Mouse (Mus musculus) neural tube, embryonic 13.5 days (tissue): Measurements from ENCODE around the gene Tmem132b. TPM values are rescaled to one million over a fixed set of nuclear protein-coding genes. Genes with fewer than 3 reads are reported as not detected.

Experiments
- ATAC-seq: fragments of 200-750 bp; cut with Nextera tagmentation; 2 replicates; pipeline ENCODE4 v1.8.0; 2017; ENCODE audit warnings: low read depth, mild to moderate bottlenecking, moderate TSS enrichment, moderate library complexity
- H3K27ac ChIP-seq: fragments of 300-500 bp; sonication (generic); replicated peaks from 2 replicates; pipeline ENCODE4 v1.5.1; 2015; ENCODE audit warnings: moderate library complexity, mild to moderate bottlenecking, inconsistent platforms
- H3K27me3 ChIP-seq: fragments of 300-500 bp; sonication (generic); 2 replicates; pipeline ENCODE4 v1.6.1; 2015; ENCODE audit warnings: mild to moderate bottlenecking, inconsistent platforms
- H3K36me3 ChIP-seq: fragments of 300-500 bp; sonication (generic); 2 replicates; pipeline ENCODE4 v1.6.1; 2015; ENCODE audit warnings: mild to moderate bottlenecking, inconsistent platforms
- H3K4me1 ChIP-seq: fragments of 300-500 bp; sonication (generic); replicated peaks from 2 replicates; pipeline ENCODE4 v1.6.1; 2015; ENCODE audit warnings: inconsistent platforms
- H3K4me2 ChIP-seq: fragments of 300-500 bp; sonication (generic); 2 replicates; pipeline ENCODE4 v1.6.1; 2015; ENCODE audit warnings: inconsistent platforms, mild to moderate bottlenecking, moderate library complexity
- H3K4me3 ChIP-seq: fragments of 300-500 bp; sonication (generic); 2 replicates; pipeline ENCODE4 v1.5.1; 2015; ENCODE audit warnings: mild to moderate bottlenecking, inconsistent platforms
- H3K9ac ChIP-seq: fragments of 300-500 bp; sonication (generic); 2 replicates; pipeline ENCODE4 v1.6.1; 2015; ENCODE audit warnings: moderate library complexity, mild to moderate bottlenecking, inconsistent platforms
- H3K9me3 ChIP-seq: fragments of 300-500 bp; sonication (generic); 2 replicates; pipeline ENCODE4 v1.6.1; 2016; ENCODE audit warnings: inconsistent platforms
- WGBS: fragments of 180-500 bp; shearing (Covaris S2); methylation state at CpG from one replicate; pipeline ENCODE4 v1.1.7; 2015; 5-methylcytosine and 5-hydroxymethylcytosine counted together
- polyA plus RNA-seq: library from polyadenylated mRNA; unstranded; fragments of >200 nt; fragmentation: Nextera tagmentation; extraction: Ambion mirVana; gene quantifications from 2 replicates; pipeline ENCODE4 v1.2.1, GENCODE M21; 2015

Tmem132b gene
- polyA plus RNA-seq, 1 experiment from 2014 or later, result 3.0 TPM

- no peaks in the 10 kb centered on the region for H3K36me3 ChIP-seq
- H3K4me2 ChIP-seq, result no peak overlapping the region
- no peak overlapping the region for H3K27ac ChIP-seq
- peaks cover 9% of the 10 kb centered on the region; the same call in 1 of the 2 replicates for H3K9me3 ChIP-seq
- no peak overlapping the region for H3K9ac ChIP-seq
- WGBS, result 82% methylated on average over 1 of the region's 1 CpGs
- no peak overlapping the region for H3K4me3 ChIP-seq
- no peak for ATAC-seq
- no peaks in the 10 kb centered on the region for H3K4me1 ChIP-seq
- no peaks in the 10 kb centered on the region for H3K27me3 ChIP-seq
Observed at GRCm38 (mm10) chr5:125640966-125641365, 109.4 kb downstream of the Tmem132b start.

GRCm38 (mm10) chr5:125641531-125642147 is 110.1 kb downstream of the Tmem132b start:
- no peak overlapping the region for H3K4me3 ChIP-seq
- peak overlapping the region; percentile 50; the same call in 1 of the 2 replicates for H3K27ac ChIP-seq
- H3K9me3 ChIP-seq, result peaks cover 9% of the 10 kb centered on the region; the same call in 1 of the 2 replicates
- H3K4me1 ChIP-seq, result no peaks in the 10 kb centered on the region
- no peaks in the 10 kb centered on the region for H3K36me3 ChIP-seq
- H3K27me3 ChIP-seq, result no peaks in the 10 kb centered on the region
- 57% methylated on average over 18 of the region's 18 CpGs for WGBS
- H3K4me2 ChIP-seq, result 0 out of 2 replicates have a peak overlapping the region, but pooled peaks have one; percentile 13
- no peak overlapping the region for H3K9ac ChIP-seq
- ATAC-seq, result no peak

GRCm38 (mm10) chr5:125648236-125648635 is 116.7 kb downstream of the Tmem132b start:
- Histone ChIP-seq H3K9ac (no peak overlapping the region), H3K4me1 (no peaks in the 10 kb centered on the region), H3K9me3 (peaks cover 9% of the 10 kb centered on the region; the same call in 1 of the 2 replicates), H3K36me3 (no peaks in the 10 kb centered on the region), H3K27me3 (no peaks in the 10 kb centered on the region), H3K27ac (no peak overlapping the region), H3K4me3 (no peak overlapping the region), H3K4me2 (no peak overlapping the region)
- 86% methylated on average over 6 of the region's 6 CpGs for WGBS
- no peak for ATAC-seq

GRCm38 (mm10) chr5:125649982-125650381 is 118.4 kb downstream of the Tmem132b start:
- no peak for ATAC-seq
- no peaks in the 10 kb centered on the region for H3K36me3 ChIP-seq
- no peak overlapping the region for H3K4me3 ChIP-seq
- no peaks in the 10 kb centered on the region for H3K27me3 ChIP-seq
- no peak overlapping the region for H3K9ac ChIP-seq
- no peaks in the 10 kb centered on the region for H3K4me1 ChIP-seq
- no peak overlapping the region for H3K4me2 ChIP-seq
- WGBS, result 14% methylated on average over 2 of the region's 2 CpGs
- no peak overlapping the region for H3K27ac ChIP-seq
- H3K9me3 ChIP-seq, result peaks cover 2% of the 10 kb centered on the region; the same call in 1 of the 2 replicates

GRCm38 (mm10) chr5:125658101-125658500 is 126.5 kb downstream of the Tmem132b start:
- Histone ChIP-seq H3K4me2 (no peak overlapping the region), H3K27ac (no peak overlapping the region), H3K4me3 (no peak overlapping the region), H3K36me3 (no peaks in the 10 kb centered on the region), H3K27me3 (no peaks in the 10 kb centered on the region), H3K9me3 (no peaks in the 10 kb centered on the region), H3K9ac (no peak overlapping the region), H3K4me1 (peaks cover 13% of the 10 kb centered on the region; the same call in 1 of the 2 replicates)
- WGBS, result 74% methylated on average over 5 of the region's 5 CpGs
- ATAC-seq, result no peak

- no peak for ATAC-seq
- Histone ChIP-seq H3K4me1 (peaks cover 13% of the 10 kb centered on the region; the same call in 1 of the 2 replicates), H3K9ac (no peak overlapping the region), H3K4me3 (no peak overlapping the region), H3K27me3 (no peaks in the 10 kb centered on the region), H3K36me3 (no peaks in the 10 kb centered on the region), H3K4me2 (no peak overlapping the region), H3K9me3 (no peaks in the 10 kb centered on the region), H3K27ac (no peak overlapping the region)
- 31% methylated on average over 14 of the region's 14 CpGs for WGBS
Observed at GRCm38 (mm10) chr5:125658959-125659749, 127.6 kb downstream of the Tmem132b start.

- Histone ChIP-seq H3K36me3 (no peaks in the 10 kb centered on the region), H3K9me3 (no peaks in the 10 kb centered on the region), H3K9ac (no peak overlapping the region), H3K27ac (no peak overlapping the region), H3K4me1 (peaks cover 21% of the 10 kb centered on the region), H3K4me2 (peak overlapping the region; percentile 40), H3K4me3 (no peak overlapping the region), H3K27me3 (no peaks in the 10 kb centered on the region)
- 28% methylated on average over 13 of the region's 13 CpGs for WGBS
- ATAC-seq, result peak; percentile 89
Observed at GRCm38 (mm10) chr5:125675623-125676022, 144.0 kb downstream of the Tmem132b start.

- WGBS, result 72% methylated on average over 7 of the region's 7 CpGs
- no peaks in the 10 kb centered on the region for H3K36me3 ChIP-seq
- H3K9ac ChIP-seq, result no peak overlapping the region
- no peak overlapping the region for H3K4me3 ChIP-seq
- peaks cover 21% of the 10 kb centered on the region for H3K4me1 ChIP-seq
- no peaks in the 10 kb centered on the region for H3K9me3 ChIP-seq
- H3K4me2 ChIP-seq, result peak overlapping the region; percentile 40
- no peaks in the 10 kb centered on the region for H3K27me3 ChIP-seq
- H3K27ac ChIP-seq, result no peak overlapping the region
- no peak for ATAC-seq
Observed at GRCm38 (mm10) chr5:125676025-125676623, 144.6 kb downstream of the Tmem132b start.

- WGBS, result 86% methylated on average over 6 of the region's 6 CpGs
Observed at GRCm38 (mm10) chr5:125680889-125681288, 149.3 kb downstream of the Tmem132b start.

GRCm38 (mm10) chr5:125683491-125683890 is 151.9 kb downstream of the Tmem132b start:
- Histone ChIP-seq H3K27ac (no peak overlapping the region), H3K4me2 (no peak overlapping the region), H3K9me3 (no peaks in the 10 kb centered on the region), H3K4me1 (peaks cover 5% of the 10 kb centered on the region; the same call in 1 of the 2 replicates), H3K4me3 (no peak overlapping the region), H3K36me3 (no peaks in the 10 kb centered on the region), H3K27me3 (no peaks in the 10 kb centered on the region), H3K9ac (no peak overlapping the region)
- ATAC-seq, result no peak
- 73% methylated on average over 6 of the region's 6 CpGs for WGBS

More at GRCm38 (mm10) chr5:125680889-125681288, 149.3 kb downstream of the Tmem132b start:
- no peak overlapping the region for H3K4me2 ChIP-seq
- peaks cover 8% of the 10 kb centered on the region for H3K4me1 ChIP-seq
- H3K9ac ChIP-seq, result no peak overlapping the region
- H3K27ac ChIP-seq, result no peak overlapping the region
- H3K9me3 ChIP-seq, result no peaks in the 10 kb centered on the region
- H3K36me3 ChIP-seq, result no peaks in the 10 kb centered on the region
- no peak for ATAC-seq
- H3K27me3 ChIP-seq, result no peaks in the 10 kb centered on the region
- H3K4me3 ChIP-seq, result no peak overlapping the region

- Histone ChIP-seq H3K9ac (no peak overlapping the region), H3K27me3 (no peaks in the 10 kb centered on the region), H3K36me3 (no peaks in the 10 kb centered on the region), H3K27ac (no peak overlapping the region), H3K4me1 (peaks cover 5% of the 10 kb centered on the region; the same call in 1 of the 2 replicates), H3K9me3 (no peaks in the 10 kb centered on the region), H3K4me2 (no peak overlapping the region), H3K4me3 (no peak overlapping the region)
- no peak for ATAC-seq
- WGBS, result 42% methylated on average over 11 of the region's 11 CpGs
Observed at GRCm38 (mm10) chr5:125685681-125686331, 154.2 kb downstream of the Tmem132b start.
